Mouse (Mus musculus) kidney, embryonic 14.5 days (tissue): ENCODE measurements around the gene Stoml1. TPM values are rescaled to one million over a fixed set of nuclear protein-coding genes. Genes with fewer than 3 reads are reported as not detected.
A peak's percentile ranks its signal among the peaks of the same experiment; 100 is the strongest.
"Not testable (repeated sequence)": the region's sequence is repeated elsewhere in the genome, so short reads cannot be mapped to it uniquely, and the experiment has no call there.

ENCODE experiments used
- ATAC-seq: fragments of 200-750 bp; cut with Nextera tagmentation; 2 replicates; pipeline ENCODE4 v1.8.0; 2017; ENCODE audit warnings: moderate number of reproducible peaks, mild to moderate bottlenecking, moderate TSS enrichment, moderate library complexity; ENCODE audit not compliant: low FRiP score, low TSS enrichment
- H3K27ac ChIP-seq: fragments of 300-500 bp; sonication (generic); 2 replicates; pipeline ENCODE4 v1.5.1; 2014; ENCODE audit warnings: low read depth, mild to moderate bottlenecking, low read length, moderate library complexity, mixed read lengths
- H3K27me3 ChIP-seq: fragments of 300-500 bp; sonication (generic); 2 replicates; pipeline ENCODE4 v1.6.1; 2014; ENCODE audit warnings: mild to moderate bottlenecking, low read length; ENCODE audit not compliant: control insufficient read depth, insufficient read depth
- H3K36me3 ChIP-seq: fragments of 300-500 bp; sonication (generic); 2 replicates; pipeline ENCODE4 v1.6.1; 2014; ENCODE audit warnings: low read length, mixed read lengths; ENCODE audit not compliant: control insufficient read depth, insufficient read depth
- H3K4me1 ChIP-seq: fragments of 300-500 bp; sonication (generic); 2 replicates; pipeline ENCODE4 v1.6.1; 2014; ENCODE audit warnings: low read length, mixed read lengths; ENCODE audit not compliant: control insufficient read depth, insufficient read depth
- H3K4me2 ChIP-seq: fragments of 300-500 bp; sonication (generic); replicated peaks from 2 replicates; pipeline ENCODE4 v1.6.1; 2014; ENCODE audit warnings: low read depth, mild to moderate bottlenecking, low read length
- H3K4me3 ChIP-seq: fragments of 300-500 bp; sonication (generic); 2 replicates; pipeline ENCODE4 v1.5.1; 2014; ENCODE audit warnings: mild to moderate bottlenecking, low read length
- H3K9ac ChIP-seq: fragments of 300-500 bp; sonication (generic); 2 replicates; pipeline ENCODE4 v1.6.1; 2014; ENCODE audit warnings: low read depth, mild to moderate bottlenecking, low read length, moderate library complexity
- H3K9me3 ChIP-seq: fragments of 300-500 bp; sonication (generic); 2 replicates; pipeline ENCODE4 v1.6.1; 2016; ENCODE audit warnings: low read length; ENCODE audit not compliant: control insufficient read depth
- WGBS: fragments of 180-500 bp; shearing (Covaris S2); extraction: QIAGEN DNeasy Blood & Tissue Kit; methylation state at CpG from one replicate; pipeline ENCODE4 v1.1.7; 2014; 5-methylcytosine and 5-hydroxymethylcytosine counted together
- polyA plus RNA-seq: library from polyadenylated mRNA; unstranded; fragments of >200 nt; fragmentation: Nextera tagmentation; extraction: Ambion mirVana; gene quantifications from 2 replicates; pipeline ENCODE4 v1.2.1, GENCODE M21; 2014

Stoml1 gene
- polyA plus RNA-seq, 1 experiment from 2014 or later: 29.8 TPM

DNA sequence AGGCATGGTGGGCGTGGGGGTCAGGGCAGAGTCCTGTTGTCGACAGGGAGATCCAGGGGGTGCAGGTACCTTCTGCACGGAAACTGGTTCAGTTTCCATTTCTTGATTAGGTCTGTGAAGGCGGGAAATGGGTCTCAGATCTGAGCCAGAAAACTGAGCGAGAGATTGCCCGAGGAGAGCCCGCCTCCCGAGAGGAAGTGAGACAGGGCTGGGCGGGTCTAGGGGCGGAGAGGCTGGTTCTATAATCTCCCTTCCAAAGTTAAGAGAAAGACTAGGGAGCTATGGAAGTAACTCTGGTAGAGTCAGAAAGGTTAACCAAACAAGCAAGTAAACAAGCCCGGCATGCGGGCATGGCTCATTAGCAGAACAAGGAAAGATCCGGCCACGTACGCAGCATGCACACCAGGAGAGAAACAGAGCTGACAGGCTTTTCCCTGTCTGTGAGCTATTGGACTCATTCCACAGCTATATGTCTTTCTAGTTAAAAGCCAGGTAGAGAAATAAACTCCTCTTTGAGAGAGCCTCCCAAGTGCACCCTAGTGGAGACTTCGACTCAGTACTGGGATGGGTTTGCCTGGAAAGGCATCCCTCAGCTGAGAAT, 3.3 kb upstream of the Stoml1 start, which contains the start of gene Pml:
Gene Pml (minus strand): TSS at position 195 of the 601 bp plus-strand sequence.
- H3K4me3 ChIP-seq: peak within 1 kb of the TSS; percentile 61
- no peaks in the 10 kb centered on the region; the same call in 1 of the 2 replicates for H3K36me3 ChIP-seq
- H3K27ac ChIP-seq: peak within 1 kb of the TSS; percentile 94
- no peaks in the 10 kb centered on the region for H3K27me3 ChIP-seq
- peak within 1 kb of the TSS; percentile 76 for H3K9ac ChIP-seq
- peak within 1 kb of the TSS; percentile 77 for H3K4me2 ChIP-seq
- H3K4me1 ChIP-seq: peaks cover 29% of the 10 kb centered on the region
- H3K9me3 ChIP-seq: no peaks in the 10 kb centered on the region
- ATAC-seq: peak; percentile 55
- WGBS: under 1% methylated on average over 16 of the region's 16 CpGs

GRCm38 (mm10) chr9:58250322-58250721, 2.6 kb upstream of the Stoml1 start:
- Histone ChIP-seq H3K36me3 (no peaks in the 10 kb centered on the region; the same call in 1 of the 2 replicates), H3K4me1 (peaks cover 29% of the 10 kb centered on the region), H3K4me3 (no peak overlapping the region), H3K9ac (peak overlapping the region; percentile 76; the same call in 1 of the 2 replicates), H3K27me3 (no peaks in the 10 kb centered on the region), H3K4me2 (peak overlapping the region; percentile 77), H3K9me3 (no peaks in the 10 kb centered on the region), H3K27ac (peak overlapping the region; percentile 94; the same call in 1 of the 2 replicates)
- WGBS: 75% methylated on average over 8 of the region's 8 CpGs
- ATAC-seq: no peak

DNA sequence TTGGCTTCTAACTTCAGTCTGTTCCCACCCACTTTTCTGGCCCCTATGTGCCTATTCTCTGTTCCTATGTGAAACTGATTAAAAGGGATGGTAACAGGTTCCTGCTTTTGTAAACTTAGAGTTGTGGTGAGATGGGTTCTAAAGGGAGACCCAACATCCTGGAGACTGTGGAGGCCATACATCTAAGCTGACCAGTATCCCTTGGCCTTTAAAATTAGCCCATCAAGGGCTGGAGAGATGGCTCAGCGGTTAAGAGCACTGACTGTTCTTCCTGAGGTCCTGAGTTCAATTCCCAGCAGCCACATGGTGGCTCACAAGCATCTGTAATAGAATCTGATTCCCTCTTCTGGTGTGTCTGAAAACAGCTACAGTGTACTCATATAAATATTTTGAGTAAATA, 2.2 kb upstream of the Stoml1 start:
- not testable (repeated sequence) for H3K4me2 ChIP-seq, H3K4me3 ChIP-seq, H3K9me3 ChIP-seq, H3K27me3 ChIP-seq, H3K36me3 ChIP-seq, H3K9ac ChIP-seq, ATAC-seq
- Histone ChIP-seq H3K27ac (peak overlapping the region; percentile 42; the same call in 1 of the 2 replicates), H3K4me1 (peaks cover 29% of the 10 kb centered on the region)
- 81% methylated on average over 1 of the region's 1 CpGs for WGBS

DNA sequence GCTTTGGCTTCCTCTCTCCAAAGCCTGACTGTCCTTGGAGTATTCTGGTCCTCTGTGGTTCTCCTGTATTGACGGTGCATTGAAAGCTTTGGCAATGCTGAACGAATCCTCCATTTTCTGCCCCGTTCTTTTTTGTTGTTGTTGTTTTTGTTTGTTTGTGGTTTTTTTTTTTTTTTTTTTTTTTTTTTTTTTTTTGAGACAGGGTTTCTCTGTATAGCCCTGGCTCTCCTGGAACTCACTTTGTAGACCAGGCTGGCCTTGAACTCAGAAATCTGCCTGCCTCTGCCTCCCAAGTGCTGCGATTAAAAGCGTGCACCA, 800 bp downstream of the Stoml1 start:
- not testable (repeated sequence) for H3K27me3 ChIP-seq, H3K9me3 ChIP-seq, ATAC-seq, H3K4me1 ChIP-seq, H3K27ac ChIP-seq
- Histone ChIP-seq H3K36me3 (peaks cover 18% of the 10 kb centered on the region; the same call in 1 of the 2 replicates), H3K4me3 (peak overlapping the region; percentile 84), H3K4me2 (peak overlapping the region; percentile 79), H3K9ac (peak overlapping the region; percentile 83)
- 71% methylated on average over 5 of the region's 5 CpGs for WGBS

GRCm38 (mm10) chr9:58255105-58255504, 2.1 kb downstream of the Stoml1 start:
- Histone ChIP-seq H3K9ac (no peak overlapping the region), H3K36me3 (peaks cover 23% of the 10 kb centered on the region; the same call in 1 of the 2 replicates), H3K4me2 (no peak overlapping the region), H3K27ac (no peak overlapping the region), H3K4me1 (peaks cover 4% of the 10 kb centered on the region; the same call in 1 of the 2 replicates), H3K9me3 (no peaks in the 10 kb centered on the region), H3K27me3 (no peaks in the 10 kb centered on the region), H3K4me3 (no peak overlapping the region)
- no peak for ATAC-seq
- WGBS: 31% methylated on average over 2 of the region's 2 CpGs

GRCm38 (mm10) chr9:58255704-58256685, 3.0 kb downstream of the Stoml1 start:
- H3K36me3 ChIP-seq: peaks cover 30% of the 10 kb centered on the region; the same call in 1 of the 2 replicates
- no peak overlapping the region for H3K9ac ChIP-seq
- H3K27ac ChIP-seq: no peak overlapping the region
- no peak overlapping the region for H3K4me2 ChIP-seq
- no peaks in the 10 kb centered on the region for H3K4me1 ChIP-seq
- 87% methylated on average over 10 of the region's 10 CpGs for WGBS
- no peaks in the 10 kb centered on the region for H3K9me3 ChIP-seq
- H3K4me3 ChIP-seq: no peak overlapping the region
- no peaks in the 10 kb centered on the region for H3K27me3 ChIP-seq
- ATAC-seq: no peak

DNA sequence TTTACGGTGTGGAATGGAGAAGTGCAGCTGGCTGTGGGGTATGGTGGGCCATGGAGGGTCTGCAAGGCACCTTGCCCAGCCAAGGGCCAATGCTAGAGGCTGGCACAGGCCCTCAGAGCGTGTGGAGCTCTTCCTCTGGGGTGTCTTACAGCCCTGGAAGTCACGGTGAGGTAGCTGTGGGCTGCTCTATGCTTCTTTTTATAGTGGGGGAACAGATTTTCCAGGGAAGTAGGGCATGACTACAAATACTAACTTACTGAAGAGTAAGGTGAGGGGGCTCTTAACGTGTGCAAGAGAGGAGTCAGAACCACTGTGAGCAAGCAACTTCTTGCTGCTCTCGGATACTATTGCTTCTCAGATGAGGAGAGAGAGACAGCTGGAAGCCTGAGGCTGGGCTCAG, 9.5 kb downstream of the Stoml1 start:
- ATAC-seq: no peak
- no peak overlapping the region for H3K27ac ChIP-seq
- H3K4me1 ChIP-seq: no peaks in the 10 kb centered on the region
- H3K27me3 ChIP-seq: no peaks in the 10 kb centered on the region
- H3K9me3 ChIP-seq: no peaks in the 10 kb centered on the region
- H3K4me3 ChIP-seq: no peak overlapping the region
- 96% methylated on average over 5 of the region's 5 CpGs for WGBS
- peaks cover 37% of the 10 kb centered on the region; the same call in 1 of the 2 replicates for H3K36me3 ChIP-seq
- H3K9ac ChIP-seq: no peak overlapping the region
- H3K4me2 ChIP-seq: no peak overlapping the region

DNA sequence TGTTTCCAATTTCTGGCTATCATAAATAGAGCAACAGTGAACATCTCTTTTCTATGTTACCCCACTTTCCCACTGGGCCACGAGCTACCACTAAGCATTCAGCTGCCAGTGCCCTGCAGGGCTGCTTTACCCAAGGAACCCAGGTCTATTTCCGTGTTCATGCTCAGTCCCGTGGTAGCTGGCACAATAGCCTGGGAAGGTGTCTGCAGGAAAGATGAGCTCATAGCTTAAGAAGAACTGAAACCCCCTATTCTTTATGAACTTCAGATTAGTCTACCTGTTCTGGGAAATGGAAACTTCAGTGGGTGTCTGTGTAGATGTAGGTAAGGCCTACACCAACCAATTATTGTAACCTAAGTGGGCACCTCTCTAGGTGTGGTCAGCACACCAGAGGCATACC, 12.4 kb downstream of the Stoml1 start:
- no peak overlapping the region for H3K9ac ChIP-seq
- WGBS: 92% methylated on average over 3 of the region's 3 CpGs
- H3K36me3 ChIP-seq: peaks cover 22% of the 10 kb centered on the region; the same call in 1 of the 2 replicates
- H3K4me2 ChIP-seq: no peak overlapping the region
- H3K4me3 ChIP-seq: no peak overlapping the region
- no peaks in the 10 kb centered on the region for H3K4me1 ChIP-seq
- H3K9me3 ChIP-seq: no peaks in the 10 kb centered on the region
- H3K27me3 ChIP-seq: no peaks in the 10 kb centered on the region
- no peak for ATAC-seq
- no peak overlapping the region for H3K27ac ChIP-seq
